Mouse (Mus musculus) hindbrain, embryonic 16.5 days (tissue): ENCODE measurements around the gene Msx2. TPM values are rescaled to one million over a fixed set of nuclear protein-coding genes. Genes with fewer than 3 reads are reported as not detected.

Experiments
- ATAC-seq: fragments of 200-750 bp; cut with Nextera tagmentation; 2 replicates; pipeline ENCODE4 v1.8.0; 2017; ENCODE audit warnings: moderate TSS enrichment, moderate library complexity
- H3K27ac ChIP-seq: fragments of 300-500 bp; sonication (generic); 2 replicates; pipeline ENCODE4 v1.5.1; 2014; ENCODE audit warnings: low read depth, mild to moderate bottlenecking, control low read depth, low read length, moderate library complexity
- H3K27me3 ChIP-seq: fragments of 300-500 bp; sonication (generic); replicated peaks from 2 replicates; pipeline ENCODE4 v1.6.1; 2014; ENCODE audit warnings: low read length; ENCODE audit not compliant: control insufficient read depth, insufficient read depth
- H3K36me3 ChIP-seq: fragments of 300-500 bp; sonication (generic); 2 replicates; pipeline ENCODE4 v1.6.1; 2014; ENCODE audit warnings: mild to moderate bottlenecking, low read length, moderate library complexity, mixed read lengths; ENCODE audit not compliant: control insufficient read depth, insufficient read depth
- H3K4me1 ChIP-seq: fragments of 300-500 bp; sonication (generic); 2 replicates; pipeline ENCODE4 v1.6.1; 2014; ENCODE audit warnings: low read depth, low read length; ENCODE audit not compliant: control insufficient read depth, insufficient read depth
- H3K4me2 ChIP-seq: fragments of 300-500 bp; sonication (generic); 2 replicates; pipeline ENCODE4 v1.6.1; 2014; ENCODE audit warnings: mild to moderate bottlenecking, low read length, control low read depth, moderate library complexity
- H3K4me3 ChIP-seq: fragments of 300-500 bp; sonication (generic); 2 replicates; pipeline ENCODE4 v1.5.1; 2014; ENCODE audit warnings: mild to moderate bottlenecking, low read length, control low read depth, moderate library complexity
- H3K9ac ChIP-seq: fragments of 300-500 bp; sonication (generic); 2 replicates; pipeline ENCODE4 v1.6.1; 2014; ENCODE audit warnings: low read depth, mild to moderate bottlenecking, control low read depth, low read length, moderate library complexity
- H3K9me3 ChIP-seq: fragments of 300-500 bp; sonication (generic); 2 replicates; pipeline ENCODE4 v1.6.1; 2014; ENCODE audit warnings: mild to moderate bottlenecking, low read length, moderate library complexity; ENCODE audit not compliant: control insufficient read depth
- WGBS: fragments of 180-500 bp; shearing (Covaris S2); extraction: QIAGEN DNeasy Blood & Tissue Kit; methylation state at CpG from one replicate; pipeline ENCODE4 v1.1.7; 2014; 5-methylcytosine and 5-hydroxymethylcytosine counted together
- polyA plus RNA-seq: library from polyadenylated mRNA; unstranded; fragments of >200 nt; fragmentation: Nextera tagmentation; extraction: Ambion mirVana; gene quantifications from 2 replicates; pipeline ENCODE4 v1.2.1, GENCODE M21; 2015

Msx2 gene
- 2.4 and 2.8 TPM in 2 replicates for polyA plus RNA-seq

DNA sequence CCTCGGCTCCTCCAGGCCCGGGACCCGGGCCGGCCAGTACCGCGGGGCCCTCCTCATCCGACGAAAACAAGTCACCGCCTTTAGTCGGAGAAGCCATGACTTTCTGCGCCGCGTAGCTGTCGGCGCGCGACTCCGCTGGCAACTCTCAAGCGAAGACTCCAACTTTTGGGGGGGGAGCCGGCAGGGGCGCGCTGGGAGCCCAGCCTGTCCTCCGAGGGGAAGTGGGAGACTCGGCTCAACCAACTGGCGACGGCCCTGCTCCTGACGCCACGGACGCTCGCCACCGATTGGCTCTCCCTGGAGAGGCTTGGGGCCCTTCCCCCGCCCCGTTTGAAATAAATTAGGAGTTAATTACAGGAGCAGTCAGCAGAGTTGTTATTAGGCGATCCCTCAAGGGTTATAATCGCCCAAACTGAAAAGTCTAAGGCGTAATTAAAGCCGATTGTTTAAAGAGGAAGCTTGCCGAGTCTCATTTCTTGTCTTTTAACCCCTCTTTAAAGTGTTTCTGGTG lies at the start of gene Msx2:
Msx2 (minus strand) TSS at position 461 of the 511 bp plus-strand sequence.
- Histone ChIP-seq H3K9ac (peak within 1 kb of the TSS; percentile 62), H3K4me1 (peaks cover 18% of the 10 kb centered on the region), H3K9me3 (no peaks in the 10 kb centered on the region), H3K4me2 (peak within 1 kb of the TSS; percentile 77), H3K27ac (peak within 1 kb of the TSS; percentile 42; the same call in 1 of the 2 replicates), H3K36me3 (no peaks in the 10 kb centered on the region), H3K27me3 (peaks cover 62% of the 10 kb centered on the region), H3K4me3 (peak within 1 kb of the TSS; percentile 49)
- ATAC-seq = peak; percentile 93
- under 1% methylated on average over 36 of the region's 38 CpGs for WGBS

- Histone ChIP-seq H3K9ac (no peak overlapping the region), H3K27ac (no peak overlapping the region), H3K9me3 (0 out of 2 replicates have a peak, but pooled peaks cover under 1% of the 10 kb centered on the region), H3K36me3 (no peaks in the 10 kb centered on the region), H3K27me3 (no peaks in the 10 kb centered on the region), H3K4me3 (no peak overlapping the region), H3K4me1 (peaks cover 18% of the 10 kb centered on the region), H3K4me2 (no peak overlapping the region)
- 32% methylated on average over 3 of the region's 3 CpGs for WGBS
- no peak for ATAC-seq
Observed at GRCm38 (mm10) chr13:53521468-53521867, 48.6 kb upstream of the Msx2 start.

- H3K27ac ChIP-seq = no peak overlapping the region
Observed at GRCm38 (mm10) chr13:53520343-53520937, 47.6 kb upstream of the Msx2 start.

DNA sequence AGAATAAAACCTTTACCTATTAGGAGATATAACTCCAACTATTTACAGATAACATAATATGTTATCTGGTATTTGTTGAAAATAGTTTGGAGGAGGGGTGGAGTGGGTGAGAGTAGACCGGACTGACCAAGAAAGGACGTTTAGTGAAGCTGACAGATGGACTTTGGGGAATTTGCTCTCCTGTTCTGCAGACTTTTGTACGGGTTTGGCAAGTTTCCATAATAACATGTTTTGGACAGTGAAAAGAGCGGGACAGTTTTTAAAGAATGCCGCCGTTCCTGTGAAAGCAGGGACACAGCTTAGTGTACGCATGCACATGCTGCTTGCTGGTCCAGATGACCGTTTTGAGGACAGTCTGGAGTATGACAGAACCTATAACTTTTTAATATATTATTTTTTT lies 46.9 kb upstream of the Msx2 start:
- no peaks in the 10 kb centered on the region for H3K36me3 ChIP-seq
- peaks cover 18% of the 10 kb centered on the region for H3K4me1 ChIP-seq
- H3K27me3 ChIP-seq = no peaks in the 10 kb centered on the region
- no peak overlapping the region for H3K4me2 ChIP-seq
- no peak overlapping the region for H3K4me3 ChIP-seq
- ATAC-seq = no peak
- H3K27ac ChIP-seq = no peak overlapping the region
- H3K9ac ChIP-seq = no peak overlapping the region
- WGBS = 45% methylated on average over 8 of the region's 8 CpGs
- H3K9me3 ChIP-seq = 0 out of 2 replicates have a peak, but pooled peaks cover 3% of the 10 kb centered on the region

More at GRCm38 (mm10) chr13:53520343-53520937, 47.6 kb upstream of the Msx2 start:
- ATAC-seq = peak; percentile 54; the same call in 1 of the 2 replicates
- 0 out of 2 replicates have a peak, but pooled peaks cover 3% of the 10 kb centered on the region for H3K9me3 ChIP-seq
- no peak overlapping the region for H3K4me3 ChIP-seq
- H3K4me2 ChIP-seq = no peak overlapping the region
- no peaks in the 10 kb centered on the region for H3K27me3 ChIP-seq
- 43% methylated on average over 12 of the region's 12 CpGs for WGBS
- H3K9ac ChIP-seq = no peak overlapping the region
- peaks cover 18% of the 10 kb centered on the region for H3K4me1 ChIP-seq
- H3K36me3 ChIP-seq = no peaks in the 10 kb centered on the region

- no peaks in the 10 kb centered on the region for H3K36me3 ChIP-seq
- H3K9ac ChIP-seq = no peak overlapping the region
- ATAC-seq = no peak
- peaks cover 3% of the 10 kb centered on the region for H3K9me3 ChIP-seq
- WGBS = 56% methylated on average over 4 of the region's 4 CpGs
- peaks cover 18% of the 10 kb centered on the region for H3K4me1 ChIP-seq
- no peak overlapping the region for H3K4me3 ChIP-seq
- no peak overlapping the region for H3K27ac ChIP-seq
- no peak overlapping the region for H3K4me2 ChIP-seq
- H3K27me3 ChIP-seq = no peaks in the 10 kb centered on the region
Observed at GRCm38 (mm10) chr13:53518306-53518705, 45.4 kb upstream of the Msx2 start.

- no peak overlapping the region for H3K4me2 ChIP-seq
- H3K27ac ChIP-seq = no peak overlapping the region
- ATAC-seq = no peak
- H3K4me1 ChIP-seq = no peaks in the 10 kb centered on the region
- no peak overlapping the region for H3K4me3 ChIP-seq
- H3K36me3 ChIP-seq = no peaks in the 10 kb centered on the region
- H3K9ac ChIP-seq = no peak overlapping the region
- H3K9me3 ChIP-seq = peaks cover 5% of the 10 kb centered on the region
- no peaks in the 10 kb centered on the region for H3K27me3 ChIP-seq
Observed at GRCm38 (mm10) chr13:53514574-53514973, 41.7 kb upstream of the Msx2 start.

DNA sequence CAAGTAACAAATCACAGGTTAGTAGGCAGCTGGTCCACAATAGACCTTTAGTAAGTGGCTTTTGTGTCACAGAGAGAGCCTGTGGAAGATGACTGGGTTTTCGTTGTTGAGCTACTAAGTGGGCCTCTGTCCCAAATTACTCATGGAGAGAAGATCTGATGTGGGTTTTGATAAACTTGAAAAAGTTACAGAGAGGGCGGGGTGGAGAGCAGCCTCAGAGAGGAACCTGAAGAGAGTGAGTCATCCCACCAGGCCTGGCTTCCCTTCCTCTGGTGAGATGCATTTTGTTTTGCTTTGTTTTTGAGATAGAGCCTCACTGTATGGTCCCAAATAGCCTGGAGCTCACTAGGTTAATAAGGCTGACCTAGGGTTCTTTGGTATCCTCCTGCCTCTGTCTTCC lies 38.5 kb upstream of the Msx2 start:
- no peak overlapping the region for H3K4me3 ChIP-seq
- no peak overlapping the region for H3K4me2 ChIP-seq
- no peaks in the 10 kb centered on the region for H3K27me3 ChIP-seq
- WGBS = 70% methylated on average over 2 of the region's 2 CpGs
- H3K9ac ChIP-seq = no peak overlapping the region
- no peaks in the 10 kb centered on the region for H3K36me3 ChIP-seq
- H3K27ac ChIP-seq = no peak overlapping the region
- peaks cover 4% of the 10 kb centered on the region for H3K9me3 ChIP-seq
- ATAC-seq = no peak
- H3K4me1 ChIP-seq = no peaks in the 10 kb centered on the region

- H3K4me3 ChIP-seq = no peak overlapping the region
- 32% methylated on average over 6 of the region's 6 CpGs for WGBS
Observed at GRCm38 (mm10) chr13:53502406-53502805, 29.5 kb upstream of the Msx2 start.

DNA sequence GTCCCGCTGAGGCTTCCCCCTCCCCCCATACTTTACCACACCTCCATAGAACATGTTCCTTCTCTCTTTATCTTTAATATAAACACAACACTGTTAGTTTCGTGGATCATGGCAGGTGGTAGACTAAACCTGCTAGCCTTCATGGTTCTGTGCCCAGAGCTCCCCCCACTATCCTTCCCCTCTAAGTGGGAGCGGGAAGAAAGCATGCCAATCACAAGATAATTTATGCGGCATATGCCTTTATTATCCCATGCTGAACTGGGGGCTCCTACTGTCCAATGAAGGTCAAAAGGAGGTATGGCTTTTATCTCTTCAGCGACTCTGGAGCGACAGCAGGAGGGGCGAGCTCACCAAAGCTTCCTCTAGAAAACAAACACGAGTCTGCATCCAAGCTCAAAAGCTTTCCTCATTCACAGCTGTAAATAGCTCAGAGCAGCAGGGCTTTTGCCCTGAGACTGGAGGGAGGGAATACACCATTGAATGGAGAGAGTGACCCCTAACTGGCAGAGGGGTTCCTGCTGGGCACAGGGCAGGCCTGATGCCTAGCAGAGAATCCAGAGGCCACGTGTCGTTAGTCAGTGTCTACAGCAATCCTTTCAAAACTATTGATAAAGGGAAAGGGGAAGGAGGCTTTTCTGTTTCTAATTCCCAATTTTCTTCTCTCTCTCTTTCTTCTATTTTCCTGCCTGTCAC lies 28.8 kb upstream of the Msx2 start:
- Histone ChIP-seq H3K9ac (no peak overlapping the region), H3K27ac (no peak overlapping the region), H3K27me3 (no peaks in the 10 kb centered on the region), H3K4me3 (no peak overlapping the region), H3K4me2 (peak overlapping the region; percentile 13; the same call in 1 of the 2 replicates), H3K4me1 (peaks cover 4% of the 10 kb centered on the region; the same call in 1 of the 2 replicates), H3K9me3 (no peaks in the 10 kb centered on the region), H3K36me3 (no peaks in the 10 kb centered on the region)
- WGBS = 8% methylated on average over 10 of the region's 10 CpGs
- no peak for ATAC-seq

More at GRCm38 (mm10) chr13:53502406-53502805, 29.5 kb upstream of the Msx2 start:
- Histone ChIP-seq H3K9me3 (no peaks in the 10 kb centered on the region), H3K9ac (no peak overlapping the region), H3K4me1 (peaks cover 4% of the 10 kb centered on the region; the same call in 1 of the 2 replicates), H3K36me3 (no peaks in the 10 kb centered on the region), H3K27ac (no peak overlapping the region), H3K27me3 (no peaks in the 10 kb centered on the region), H3K4me2 (no peak overlapping the region)
- ATAC-seq = no peak
